Mouse (Mus musculus) testis, postnatal 10 days (tissue): ENCODE data around the gene Dnah10.

Experiments used
- DNase-seq: peaks from one replicate; pipeline ENCODE4 v3.0.0; 2021; ENCODE audit warnings: low spot score

Dnah10 gene

DNA sequence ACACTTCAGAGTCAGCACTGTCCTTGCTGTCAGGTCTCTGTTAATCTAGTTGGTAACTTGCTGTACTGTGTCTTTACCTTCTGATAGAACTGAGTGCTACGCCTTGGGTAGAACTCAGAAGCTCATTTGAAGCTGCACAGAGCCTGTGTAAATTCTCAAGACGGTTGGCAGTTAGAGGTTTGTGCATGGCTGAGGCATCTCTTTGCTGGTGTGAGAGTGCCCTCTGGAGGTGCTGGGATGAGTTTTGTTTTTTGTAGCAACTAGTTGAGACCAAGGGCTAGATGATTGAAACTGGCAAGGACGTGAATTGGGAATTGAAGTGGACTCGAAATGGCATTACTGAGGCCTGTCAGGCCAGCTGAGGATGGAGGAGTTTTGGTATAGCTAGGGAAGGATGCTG, 144.1 kb downstream of the Dnah10 start:
- peak; percentile 72 for DNase-seq

DNA sequence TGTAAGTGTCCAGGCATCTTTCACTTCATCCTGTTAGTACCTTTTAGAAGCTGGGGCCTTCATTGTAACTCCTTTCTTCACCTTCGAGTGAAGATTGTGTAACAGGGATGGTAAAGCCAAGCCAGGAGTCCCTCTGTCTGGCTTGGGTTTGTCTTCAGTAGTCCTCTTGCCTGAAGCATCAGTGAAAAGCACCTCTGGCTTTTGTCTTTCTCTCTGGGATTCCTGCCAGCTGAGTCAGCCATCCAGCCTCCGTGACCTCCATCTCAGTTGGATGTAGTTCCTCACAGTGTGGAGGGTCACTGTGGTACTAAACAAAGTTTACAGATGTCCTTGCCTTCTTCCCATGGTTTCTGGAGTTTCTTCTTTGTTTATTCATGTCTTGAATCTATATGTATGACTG, 147.1 kb downstream of the Dnah10 start:
- DNase-seq = no peak

DNA sequence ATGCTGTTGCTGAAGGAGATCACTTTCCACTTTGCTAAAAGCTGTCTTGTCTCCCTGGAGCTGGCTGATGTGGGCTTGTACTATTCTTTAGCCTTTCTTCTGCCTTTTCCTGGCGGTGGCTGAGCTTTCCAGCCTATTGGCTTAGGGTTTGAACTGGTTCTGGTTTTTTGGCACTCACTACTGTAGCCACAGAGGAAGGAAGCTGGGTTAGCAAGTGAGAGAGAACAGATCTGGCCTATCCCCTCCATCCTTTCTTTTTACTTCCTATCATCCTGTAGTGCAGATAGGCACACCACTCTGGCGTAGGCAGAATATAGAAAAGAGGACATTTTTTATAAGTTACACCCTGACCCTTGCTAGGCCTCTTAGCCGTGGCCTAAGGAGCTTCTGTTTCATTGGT, 148.2 kb downstream of the Dnah10 start:
- no peak for DNase-seq

DNA sequence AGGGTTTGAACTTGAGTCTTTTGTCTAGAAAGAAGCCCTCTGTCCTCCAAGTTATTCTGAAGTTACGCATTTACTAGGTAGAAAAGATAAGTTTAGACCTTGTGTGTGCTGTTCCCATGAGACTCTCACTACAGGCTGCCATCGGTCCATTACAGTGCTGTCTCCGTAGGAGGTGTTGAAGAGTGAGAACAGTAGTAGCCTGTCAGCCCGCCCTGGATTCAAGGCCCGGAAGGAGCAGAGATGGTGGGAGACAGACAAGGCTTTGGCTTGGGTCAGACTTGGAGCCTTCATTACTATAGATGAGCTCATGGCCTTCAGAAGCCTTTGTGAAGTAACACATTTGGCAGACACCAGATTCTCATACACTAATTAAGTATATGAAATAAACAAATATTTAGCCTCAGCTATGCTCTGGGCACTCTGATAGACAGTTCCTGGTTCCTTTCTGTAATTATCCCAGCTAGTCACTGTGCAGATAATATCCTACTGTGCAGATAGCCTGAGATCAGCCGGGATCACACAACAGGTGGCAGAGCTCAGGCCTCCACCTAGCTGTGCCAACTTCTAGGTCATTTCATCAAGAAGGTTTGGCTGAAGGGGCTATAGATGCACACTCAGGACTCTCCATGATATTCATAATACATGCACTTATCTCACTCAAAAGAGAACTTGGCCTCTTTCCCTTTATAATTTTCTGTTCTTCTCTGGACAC, 149.2 kb downstream of the Dnah10 start:
- DNase-seq = no peak

DNA sequence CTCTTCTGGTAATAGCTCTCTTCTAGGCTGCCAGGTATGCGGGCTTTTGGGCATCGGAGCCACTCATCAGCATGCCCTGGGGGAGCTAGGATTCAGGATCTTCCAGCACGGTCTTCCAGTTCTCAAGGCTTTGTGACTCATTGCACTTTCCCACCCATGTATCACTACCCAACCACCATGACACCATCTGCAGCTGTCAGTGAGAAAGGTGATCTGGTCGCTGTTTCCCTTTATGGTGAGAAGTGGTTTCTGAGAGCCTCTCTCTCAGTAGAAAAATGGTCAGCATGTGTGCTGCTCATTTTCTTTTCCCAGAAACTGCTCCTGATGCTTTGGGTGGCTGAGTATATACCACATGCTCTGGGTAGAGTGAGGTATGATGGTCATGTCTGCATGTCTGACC, 154.4 kb downstream of the Dnah10 start:
- DNase-seq = no peak

DNA sequence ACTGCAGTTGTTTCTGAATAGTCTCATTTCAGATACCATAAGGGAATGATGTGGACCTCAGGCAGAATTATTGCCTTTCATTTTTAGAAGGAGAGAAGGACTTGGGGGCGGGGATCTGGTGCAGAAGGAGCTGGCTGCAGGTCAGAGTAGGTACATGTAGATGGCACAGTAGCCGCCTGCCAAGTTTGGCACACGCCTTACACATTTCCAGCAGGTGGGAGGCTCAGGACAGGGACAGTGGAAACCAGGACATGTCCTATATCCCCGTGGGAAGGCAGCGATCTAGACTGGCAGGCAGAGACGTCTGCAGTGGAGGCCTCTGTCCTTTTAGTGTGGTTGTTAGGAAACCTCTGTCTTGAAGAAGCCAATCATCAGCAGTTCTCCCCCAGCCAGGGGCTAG, 154.9 kb downstream of the Dnah10 start:
- DNase-seq = no peak

DNA sequence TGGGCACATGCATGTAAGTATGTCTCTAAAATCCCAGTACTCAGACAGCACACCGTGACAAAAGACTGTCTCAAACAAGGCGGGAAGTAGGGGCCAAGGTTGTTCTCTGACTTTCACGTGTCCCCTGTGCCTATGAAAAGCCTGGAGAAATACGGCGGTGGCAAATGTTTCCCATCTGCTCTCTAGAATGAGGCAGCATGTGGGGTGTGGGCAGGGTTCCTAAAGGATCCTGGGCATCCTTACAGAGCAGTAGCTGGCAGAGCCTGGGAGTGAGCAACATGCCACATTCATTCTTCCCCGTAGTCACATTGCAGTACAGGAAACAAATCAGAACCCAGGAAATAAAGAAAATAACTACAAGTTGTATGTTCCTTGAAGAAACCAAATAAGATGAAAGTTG, 159.0 kb downstream of the Dnah10 start:
- no peak for DNase-seq
